Mouse (Mus musculus): Measurements from ENCODE around the gene Ppp2r5a.

- no peak for TF ChIP-seq CTCF (IDR thresholded peaks at IDR 0.05; ENCODE audit: borderline replicate concordance, extremely low read depth, insufficient read depth, insufficient read length)
- TF ChIP-seq POLR2A (IDR thresholded peaks at IDR 0.05; ENCODE audit: borderline replicate concordance, extremely low read depth, insufficient read depth, insufficient read length, poor library complexity, severe bottlenecking), result no peak
These were observed 7.1 kb downstream of the Ppp2r5a start for GRCm38 (mm10) chr1:191395871-191396433.

Measured in brain, embryonic 14.5 days (tissue).